Mouse (Mus musculus) heart, adult 2 months (tissue): ENCODE results near the gene Pop7. TPM values are rescaled to one million over a fixed set of nuclear protein-coding genes. Genes with fewer than 3 reads are reported as not detected.

Experiments used
- DNase-seq, 2 experiments: peaks; one replicate each; pipeline ENCODE4 v3.0.0; 2021
- H3K27ac ChIP-seq: fragments of 200-600 bp; 2 replicates; pipeline ENCODE4 v1.8.1; 2022
- H3K27me3 ChIP-seq: fragments of 200-500 bp; 2 replicates; pipeline ENCODE4 v1.6.1; 2012; ENCODE audit warnings: mild to moderate bottlenecking, low read length, inconsistent platforms, mixed read lengths; ENCODE audit not compliant: control insufficient read depth, insufficient read depth
- H3K36me3 ChIP-seq: fragments of 200-500 bp; 2 replicates; pipeline ENCODE4 v1.6.1; 2012; ENCODE audit warnings: low read length, inconsistent platforms; ENCODE audit not compliant: control insufficient read depth, insufficient read depth
- H3K4me1 ChIP-seq: fragments of 200-500 bp; 2 replicates; pipeline ENCODE4 v1.6.1; 2011; ENCODE audit warnings: low read length; ENCODE audit not compliant: control insufficient read depth, insufficient read depth
- H3K4me3 ChIP-seq: fragments of 200-600 bp; 2 replicates; pipeline ENCODE4 v1.8.1; 2022
- H3K79me2 ChIP-seq: fragments of 200-500 bp; replicated peaks from 2 replicates; pipeline ENCODE4 v1.6.1; 2012; ENCODE audit warnings: mild to moderate bottlenecking, inconsistent platforms, low read length, moderate library complexity, mixed read lengths; ENCODE audit not compliant: control insufficient read depth, insufficient read depth
- H3K9ac ChIP-seq: fragments of 200-500 bp; 2 replicates; pipeline ENCODE4 v1.6.1; 2012; ENCODE audit warnings: low read depth, mild to moderate bottlenecking, control low read depth, inconsistent platforms, low read length, mixed read lengths
- CTCF ChIP-seq: fragments of 200-600 bp; IDR thresholded peaks from 2 replicates; pipeline ENCODE4 v1.8.1; 2022; ENCODE audit warnings: antibody characterized with exemption, mild to moderate bottlenecking, moderate library complexity
- EP300 ChIP-seq: fragments of 200-500 bp; IDR thresholded peaks from 2 replicates; pipeline ENCODE4 v1.6.1; 2011; ENCODE audit warnings: low read depth, low read length, control low read depth; ENCODE audit not compliant: insufficient read depth
- POLR2A ChIP-seq: fragments of 200-500 bp; IDR thresholded peaks from 2 replicates; pipeline ENCODE4 v1.6.1; 2011; ENCODE audit warnings: mild to moderate bottlenecking, low read depth, low read length, control low read depth; ENCODE audit not compliant: insufficient read depth
- WGBS: fragments of 180-500 bp; shearing (Covaris S2); methylation state at CpG from one replicate; pipeline ENCODE4 v1.1.7; 2018; 5-methylcytosine and 5-hydroxymethylcytosine counted together
- intact Hi-C: fragments of 180-260 bp; cut with DNase I; formaldehyde crosslinking; loops from one replicate; pipeline ENCODE4 v1.15.1; 2025
- polyA plus RNA-seq: library from polyadenylated mRNA; depleted of rRNA; stranded (reverse); fragments of >200 nt; gene quantifications from 2 replicates; pipeline ENCODE4 v1.2.3, GENCODE M21; 2012
- total RNA-seq, 2 experiments: library from RNA; stranded (reverse); gene quantifications; 2 replicates each; pipeline ENCODE4 v1.2.3; 2021

Gene Pop7
- total and polyA plus RNA-seq, 3 experiments: 13.4 to 25.6 (median 13.9) TPM

DNA sequence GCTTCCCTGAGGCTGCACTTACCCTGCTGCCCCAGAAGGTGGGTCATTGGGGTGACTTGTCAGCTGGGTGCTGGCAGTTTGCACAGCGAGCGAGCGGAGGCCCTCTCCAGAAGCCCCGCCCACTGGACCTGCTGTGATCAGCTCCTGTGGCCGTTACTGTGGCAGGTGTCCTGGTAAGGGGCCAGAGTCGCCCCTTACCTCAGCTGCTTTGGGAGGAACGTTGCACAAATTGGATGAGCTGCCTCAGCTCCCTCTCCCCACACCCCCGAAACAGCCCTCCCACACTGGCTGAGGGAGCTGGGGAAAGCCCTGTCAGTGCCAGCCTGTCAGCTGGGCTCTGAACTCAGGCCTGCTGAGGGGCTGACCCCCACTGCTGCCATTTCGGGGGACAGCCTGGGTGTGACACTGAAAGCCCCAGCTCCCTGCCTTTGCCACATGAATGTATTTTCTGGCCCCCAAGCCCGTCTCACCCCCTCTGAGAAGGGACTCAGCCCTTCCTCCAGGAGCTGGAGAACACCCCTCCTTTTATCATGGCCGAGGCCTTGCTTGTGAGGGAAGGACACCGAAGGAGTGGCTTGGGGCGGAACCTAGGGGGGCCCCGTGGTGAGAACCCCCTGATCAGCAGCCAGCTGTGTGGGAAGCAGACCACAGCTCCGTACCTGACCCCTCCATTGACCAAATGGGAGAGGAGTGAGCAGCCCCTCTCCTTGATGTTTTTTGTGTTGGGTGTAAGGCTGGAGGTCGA, 24.0 kb upstream of the Pop7 start:
- DNase-seq: peak; percentile 46 to 53
- no peak overlapping the region for H3K27ac ChIP-seq
- H3K4me3 ChIP-seq: no peak overlapping the region
- H3K36me3 ChIP-seq: no peaks in the 10 kb centered on the region
- H3K4me1 ChIP-seq: peaks cover 2% of the 10 kb centered on the region; the same call in 1 of the 2 replicates
- WGBS: 44% methylated on average over 16 of the region's 16 CpGs
- intact Hi-C loops: no loop called here
- TF ChIP-seq POLR2A (no peak), CTCF (peak; percentile 35)
- no peaks in the 10 kb centered on the region; the same call in 1 of the 2 replicates for H3K79me2 ChIP-seq
- H3K27me3 ChIP-seq: no peaks in the 10 kb centered on the region
- H3K9ac ChIP-seq: no peak overlapping the region

DNA sequence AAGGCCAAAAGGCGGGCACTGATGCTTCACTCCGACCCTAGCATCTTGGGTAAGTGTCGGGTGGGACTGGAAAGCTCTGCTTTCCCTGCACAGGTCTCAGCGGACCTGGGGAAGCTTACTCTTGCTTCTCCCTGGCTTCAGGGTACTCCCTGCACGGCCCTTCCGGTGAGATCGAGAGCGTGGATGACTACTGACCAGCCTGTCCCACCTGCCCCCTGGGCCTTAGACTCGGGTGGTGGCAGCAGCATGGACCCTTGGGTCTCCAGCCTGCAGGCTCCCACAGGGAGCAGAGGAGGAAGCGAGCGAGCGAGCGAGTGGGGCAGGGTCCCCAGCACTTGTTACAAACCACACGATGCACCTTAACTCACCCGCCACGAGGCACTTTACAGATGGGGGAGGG, 23.2 kb upstream of the Pop7 start:
- peaks cover 2% of the 10 kb centered on the region; the same call in 1 of the 2 replicates for H3K4me1 ChIP-seq
- no peaks in the 10 kb centered on the region; the same call in 1 of the 2 replicates for H3K79me2 ChIP-seq
- intact Hi-C loops: no loop called here
- H3K9ac ChIP-seq: no peak overlapping the region
- H3K36me3 ChIP-seq: no peaks in the 10 kb centered on the region
- H3K27me3 ChIP-seq: no peaks in the 10 kb centered on the region
- no peak overlapping the region for H3K4me3 ChIP-seq
- no peak overlapping the region for H3K27ac ChIP-seq
- DNase-seq: no peak
- TF ChIP-seq CTCF (no peak), POLR2A (no peak), EP300 (no peak)
- 72% methylated on average over 16 of the region's 16 CpGs for WGBS

DNA sequence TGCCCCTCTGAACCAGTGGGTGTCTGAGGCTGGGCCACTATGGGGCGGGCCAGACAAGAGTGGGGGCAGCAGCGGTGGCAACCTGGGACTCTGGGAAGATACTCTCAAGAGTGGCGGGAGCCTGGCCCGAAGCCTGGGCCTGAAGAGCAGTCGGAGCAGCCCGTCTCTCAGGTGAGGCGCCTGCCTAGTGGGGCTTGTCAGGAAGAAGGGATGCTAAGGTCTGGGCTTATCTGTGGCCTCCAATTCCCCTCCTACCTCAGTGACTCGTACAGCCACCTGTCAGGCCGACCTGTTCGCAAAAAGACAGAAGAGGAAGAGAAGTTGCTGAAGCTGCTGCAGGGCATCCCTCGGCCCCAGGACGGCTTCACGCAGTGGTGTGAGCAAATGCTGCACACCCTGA, 22.4 kb upstream of the Pop7 start:
- intact Hi-C loops: no loop called here

DNA sequence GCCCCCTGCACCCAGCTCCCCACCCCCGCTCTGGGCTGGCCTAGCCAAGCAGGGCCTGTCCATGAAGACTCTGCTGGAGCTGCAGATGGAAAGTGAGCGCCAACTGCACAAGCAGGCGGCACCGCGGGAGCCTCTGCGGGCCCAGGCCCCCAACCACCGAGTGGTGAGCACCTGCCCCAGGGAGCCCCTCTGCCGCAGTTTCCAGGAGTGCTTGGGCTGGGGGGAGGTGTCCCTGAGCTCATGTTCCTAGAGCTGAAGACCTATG, 21.9 kb upstream of the Pop7 start:
- Histone ChIP-seq H3K36me3 (no peaks in the 10 kb centered on the region), H3K27ac (no peak overlapping the region), H3K79me2 (no peaks in the 10 kb centered on the region), H3K4me3 (no peak overlapping the region), H3K9ac (no peak overlapping the region), H3K27me3 (no peaks in the 10 kb centered on the region), H3K4me1 (no peaks in the 10 kb centered on the region)
- 89% methylated on average over 8 of the region's 8 CpGs for WGBS
- TF ChIP-seq POLR2A: no peak
- peak in 1 of 2 experiments; percentile 34 for DNase-seq
- intact Hi-C loops: no loop called here

More for the DNA sequence above, 22.4 kb upstream of the Pop7 start:
- no peak overlapping the region for H3K9ac ChIP-seq
- DNase-seq: peak in 1 of 2 experiments; percentile 22
- no peaks in the 10 kb centered on the region for H3K4me1 ChIP-seq
- no peaks in the 10 kb centered on the region for H3K79me2 ChIP-seq
- WGBS: 82% methylated on average over 12 of the region's 13 CpGs
- no peaks in the 10 kb centered on the region for H3K27me3 ChIP-seq
- H3K4me3 ChIP-seq: no peak overlapping the region
- H3K36me3 ChIP-seq: no peaks in the 10 kb centered on the region
- H3K27ac ChIP-seq: no peak overlapping the region
- TF ChIP-seq EP300: no peak
- no peak for TF ChIP-seq CTCF
- no peak for TF ChIP-seq POLR2A

DNA sequence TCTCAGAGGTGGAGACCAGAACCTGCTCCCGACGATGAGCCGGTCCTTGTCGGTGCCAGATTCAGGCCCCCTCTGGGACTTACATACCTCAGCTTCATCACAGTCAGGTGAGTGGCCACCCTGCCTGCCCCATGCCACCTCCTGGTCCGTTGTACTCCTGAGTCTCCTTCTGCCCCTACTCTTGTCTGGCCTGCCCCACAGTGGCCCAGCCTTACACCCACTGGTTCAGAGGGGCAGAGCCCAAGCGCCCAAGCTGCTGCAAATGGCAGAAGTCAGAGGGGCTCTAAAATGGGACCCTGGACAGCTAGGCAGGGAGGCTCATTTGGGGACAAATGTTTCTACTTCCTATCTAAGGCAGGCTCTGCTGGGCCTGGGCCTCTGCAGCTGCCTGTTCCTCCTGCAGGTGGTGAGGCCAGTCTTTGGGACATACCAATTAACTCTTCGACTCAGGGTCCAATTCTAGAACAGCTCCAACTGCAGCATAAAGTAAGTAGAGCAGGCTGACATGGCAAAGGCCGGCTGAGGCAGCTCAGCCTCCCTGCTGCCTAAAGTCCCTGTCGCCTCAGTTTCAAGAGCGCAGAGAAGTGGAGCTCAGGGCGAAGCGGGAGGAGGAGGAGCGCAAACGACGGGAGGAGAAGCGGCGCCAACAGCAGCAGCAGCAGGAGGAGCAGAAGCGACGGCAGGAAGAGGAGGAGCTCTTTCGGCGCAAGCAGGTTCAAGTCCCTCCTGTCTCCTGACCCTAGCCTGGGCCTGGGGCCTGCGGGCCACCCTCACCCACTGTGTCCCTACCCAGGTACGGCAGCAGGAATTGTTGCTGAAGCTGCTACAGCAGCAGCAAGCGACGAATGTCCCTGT, 21.3 kb upstream of the Pop7 start:
- 83% methylated on average over 25 of the region's 25 CpGs for WGBS
- no peak overlapping the region for H3K27ac ChIP-seq
- DNase-seq: no peak
- no peak overlapping the region for H3K4me3 ChIP-seq
- H3K9ac ChIP-seq: no peak overlapping the region
- TF ChIP-seq POLR2A (no peak), EP300 (no peak), CTCF (no peak)
- intact Hi-C loops: no loop called here
- H3K79me2 ChIP-seq: no peaks in the 10 kb centered on the region
- H3K4me1 ChIP-seq: no peaks in the 10 kb centered on the region
- no peaks in the 10 kb centered on the region for H3K36me3 ChIP-seq
- no peaks in the 10 kb centered on the region for H3K27me3 ChIP-seq

DNA sequence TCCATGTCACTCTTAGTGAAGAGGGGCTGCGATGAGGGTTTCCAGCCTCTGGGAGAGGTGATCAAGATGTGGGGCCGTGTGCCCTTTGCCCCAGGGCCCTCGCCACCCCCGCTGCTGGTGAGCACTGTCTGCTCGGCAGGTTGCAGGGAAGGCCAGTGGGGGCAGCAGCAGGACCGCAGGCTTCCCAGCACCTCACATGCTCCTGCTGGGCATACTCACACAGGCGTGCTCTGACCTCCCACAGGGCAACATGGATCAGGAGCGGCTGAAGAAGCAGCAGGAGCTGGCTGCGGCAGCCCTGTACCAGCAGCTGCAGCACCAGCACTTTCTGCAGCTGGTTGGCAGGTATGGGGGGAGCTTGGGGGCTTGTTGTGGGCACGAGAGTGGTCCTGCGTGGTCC, 20.4 kb upstream of the Pop7 start:
- H3K36me3 ChIP-seq: no peaks in the 10 kb centered on the region
- no peak for DNase-seq
- H3K4me3 ChIP-seq: no peak overlapping the region
- no peak for TF ChIP-seq EP300
- no peak overlapping the region for H3K9ac ChIP-seq
- H3K27me3 ChIP-seq: no peaks in the 10 kb centered on the region
- H3K4me1 ChIP-seq: no peaks in the 10 kb centered on the region
- intact Hi-C loops: no loop called here
- no peaks in the 10 kb centered on the region for H3K79me2 ChIP-seq
- 87% methylated on average over 11 of the region's 11 CpGs for WGBS
- H3K27ac ChIP-seq: no peak overlapping the region
